Mouse (Mus musculus) hindbrain, embryonic 10.5 days (tissue): Measurements from ENCODE around the gene Marcksl1. TPM values are rescaled to one million over a fixed set of nuclear protein-coding genes. Genes with fewer than 3 reads are reported as not detected.

Experiments used
- DNase-seq: peaks from one replicate; pipeline ENCODE4 v3.0.0-alpha.2; 2017; ENCODE audit warnings: low spot score
- H3K27ac ChIP-seq: fragments of 300-500 bp; sonication (generic); 2 replicates; pipeline ENCODE4 v1.5.1; 2016; ENCODE audit warnings: mild to moderate bottlenecking, moderate library complexity
- H3K27me3 ChIP-seq: fragments of 300-500 bp; sonication (generic); 2 replicates; pipeline ENCODE4 v1.6.1; 2016; ENCODE audit warnings: mild to moderate bottlenecking; ENCODE audit not compliant: poor library complexity, insufficient read depth, severe bottlenecking
- H3K36me3 ChIP-seq: fragments of 300-500 bp; sonication (generic); 2 replicates; pipeline ENCODE4 v1.6.1; 2016; ENCODE audit warnings: mild to moderate bottlenecking, moderate library complexity
- H3K4me1 ChIP-seq: fragments of 300-500 bp; sonication (generic); replicated peaks from 2 replicates; pipeline ENCODE4 v1.6.1; 2016; ENCODE audit warnings: mild to moderate bottlenecking
- H3K4me3 ChIP-seq: fragments of 300-500 bp; sonication (generic); 2 replicates; pipeline ENCODE4 v1.5.1; 2016; ENCODE audit warnings: mild to moderate bottlenecking, moderate library complexity
- H3K9me3 ChIP-seq: fragments of 300-500 bp; sonication (generic); 2 replicates; pipeline ENCODE4 v1.6.1; 2016; ENCODE audit warnings: mild to moderate bottlenecking, moderate library complexity
- WGBS: fragments of 180-500 bp; shearing (Covaris S2); methylation state at CpG from one replicate; pipeline ENCODE4 v1.1.7; 2016; 5-methylcytosine and 5-hydroxymethylcytosine counted together
- polyA plus RNA-seq: library from polyadenylated mRNA; unstranded; fragments of >200 nt; fragmentation: Nextera tagmentation; extraction: Ambion mirVana; gene quantifications from 2 replicates; pipeline ENCODE4 v1.2.1, GENCODE M21; 2016

Gene Marcksl1
- 1,645 and 2,027 TPM in 2 replicates for polyA plus RNA-seq

- 5% methylated on average over 47 of the region's 47 CpGs for WGBS
- H3K4me1 ChIP-seq, result peaks cover 75% of the 10 kb centered on the region
- peaks cover 39% of the 10 kb centered on the region for H3K36me3 ChIP-seq
- H3K4me3 ChIP-seq, result peak within 1 kb of the TSS; percentile 90
- peak; percentile 92 for DNase-seq
- no peaks in the 10 kb centered on the region for H3K27me3 ChIP-seq
- peak within 1 kb of the TSS; percentile 100 for H3K27ac ChIP-seq
- H3K9me3 ChIP-seq, result no peaks in the 10 kb centered on the region
Observed at GRCm38 (mm10) chr4:129513086-129513767, at the start of gene Marcksl1. Gene Marcksl1 (plus strand): TSS chr4:129513581.

GRCm38 (mm10) chr4:129464286-129464815 is 49.0 kb upstream of the Marcksl1 start:
- no peak overlapping the region for H3K4me3 ChIP-seq
- no peak overlapping the region for H3K27ac ChIP-seq
- WGBS, result 82% methylated on average over 4 of the region's 4 CpGs
- peaks cover 55% of the 10 kb centered on the region for H3K36me3 ChIP-seq
- no peaks in the 10 kb centered on the region for H3K9me3 ChIP-seq
- peaks cover 14% of the 10 kb centered on the region for H3K4me1 ChIP-seq
- no peaks in the 10 kb centered on the region for H3K27me3 ChIP-seq
- no peak for DNase-seq

GRCm38 (mm10) chr4:129476047-129476446 is 37.3 kb upstream of the Marcksl1 start:
- H3K27ac ChIP-seq, result no peak overlapping the region
- peaks cover 3% of the 10 kb centered on the region; the same call in 1 of the 2 replicates for H3K4me1 ChIP-seq
- no peak for DNase-seq
- H3K27me3 ChIP-seq, result no peaks in the 10 kb centered on the region
- H3K9me3 ChIP-seq, result no peaks in the 10 kb centered on the region
- 90% methylated on average over 11 of the region's 11 CpGs for WGBS
- H3K4me3 ChIP-seq, result no peak overlapping the region
- peaks cover 98% of the 10 kb centered on the region for H3K36me3 ChIP-seq

- WGBS, result 93% methylated on average over 3 of the region's 3 CpGs
Observed at GRCm38 (mm10) chr4:129479863-129480262, 33.5 kb upstream of the Marcksl1 start.

GRCm38 (mm10) chr4:129481090-129481489 is 32.3 kb upstream of the Marcksl1 start:
- Histone ChIP-seq H3K9me3 (no peaks in the 10 kb centered on the region), H3K4me1 (peaks cover 6% of the 10 kb centered on the region; the same call in 1 of the 2 replicates), H3K27me3 (no peaks in the 10 kb centered on the region), H3K27ac (no peak overlapping the region), H3K36me3 (peaks cover 99% of the 10 kb centered on the region), H3K4me3 (no peak overlapping the region)
- WGBS, result 93% methylated on average over 1 of the region's 1 CpGs
- DNase-seq, result no peak

More at GRCm38 (mm10) chr4:129479863-129480262, 33.5 kb upstream of the Marcksl1 start:
- peaks cover 9% of the 10 kb centered on the region for H3K4me1 ChIP-seq
- no peaks in the 10 kb centered on the region for H3K27me3 ChIP-seq
- H3K4me3 ChIP-seq, result no peak overlapping the region
- no peak for DNase-seq
- peaks cover 98% of the 10 kb centered on the region for H3K36me3 ChIP-seq
- no peaks in the 10 kb centered on the region for H3K9me3 ChIP-seq
- H3K27ac ChIP-seq, result no peak overlapping the region

- Histone ChIP-seq H3K27me3 (peaks cover 42% of the 10 kb centered on the region), H3K27ac (peak within 1 kb of the TSS; percentile 16; the same call in 1 of the 2 replicates), H3K9me3 (no peaks in the 10 kb centered on the region), H3K4me3 (peak within 1 kb of the TSS; percentile 51), H3K4me1 (peaks cover 27% of the 10 kb centered on the region), H3K36me3 (peaks cover 35% of the 10 kb centered on the region)
- DNase-seq, result peak; percentile 51
- 3% methylated on average over 70 of the region's 70 CpGs for WGBS
Observed at GRCm38 (mm10) chr4:129490972-129491880, 22.2 kb upstream of the Marcksl1 start, which contains the start of the genes Tssk3 and Fam229a. Gene Tssk3 (minus strand): TSS chr4:129491022. Gene Fam229a (plus strand): TSS chr4:129491190.

GRCm38 (mm10) chr4:129494681-129495080 is 18.7 kb upstream of the Marcksl1 start:
- H3K9me3 ChIP-seq, result no peaks in the 10 kb centered on the region
- no peak overlapping the region for H3K27ac ChIP-seq
- DNase-seq, result no peak
- peaks cover 46% of the 10 kb centered on the region for H3K4me1 ChIP-seq
- peak overlapping the region; percentile 9; the same call in 1 of the 2 replicates for H3K4me3 ChIP-seq
- H3K36me3 ChIP-seq, result 0 out of 2 replicates have a peak, but pooled peaks cover 2% of the 10 kb centered on the region
- WGBS, result 76% methylated on average over 7 of the region's 7 CpGs
- peaks cover 34% of the 10 kb centered on the region for H3K27me3 ChIP-seq

- Histone ChIP-seq H3K4me3 (no peak overlapping the region), H3K27me3 (peaks cover 22% of the 10 kb centered on the region), H3K4me1 (peaks cover 51% of the 10 kb centered on the region), H3K9me3 (no peaks in the 10 kb centered on the region), H3K27ac (peak overlapping the region; percentile 62), H3K36me3 (no peaks in the 10 kb centered on the region)
- WGBS, result 32% methylated on average over 16 of the region's 16 CpGs
- no peak for DNase-seq
Observed at GRCm38 (mm10) chr4:129495672-129496562, 17.5 kb upstream of the Marcksl1 start.

GRCm38 (mm10) chr4:129496631-129497030 is 16.8 kb upstream of the Marcksl1 start:
- Histone ChIP-seq H3K4me1 (peaks cover 50% of the 10 kb centered on the region), H3K4me3 (no peak overlapping the region), H3K27ac (peak overlapping the region; percentile 62), H3K27me3 (peaks cover 14% of the 10 kb centered on the region), H3K36me3 (no peaks in the 10 kb centered on the region), H3K9me3 (no peaks in the 10 kb centered on the region)
- no peak for DNase-seq
- 43% methylated on average over 6 of the region's 6 CpGs for WGBS

- H3K4me1 ChIP-seq, result peaks cover 52% of the 10 kb centered on the region
- no peak overlapping the region for H3K4me3 ChIP-seq
- no peaks in the 10 kb centered on the region for H3K9me3 ChIP-seq
- no peaks in the 10 kb centered on the region for H3K36me3 ChIP-seq
- no peaks in the 10 kb centered on the region for H3K27me3 ChIP-seq
- 68% methylated on average over 3 of the region's 3 CpGs for WGBS
- H3K27ac ChIP-seq, result peak overlapping the region; percentile 66
- DNase-seq, result no peak
Observed at GRCm38 (mm10) chr4:129498941-129499340, 14.4 kb upstream of the Marcksl1 start.

- Histone ChIP-seq H3K27me3 (no peaks in the 10 kb centered on the region), H3K4me1 (peaks cover 59% of the 10 kb centered on the region), H3K4me3 (peak overlapping the region; percentile 67), H3K36me3 (no peaks in the 10 kb centered on the region), H3K9me3 (no peaks in the 10 kb centered on the region), H3K27ac (peak overlapping the region; percentile 87)
- no peak for DNase-seq
- 79% methylated on average over 8 of the region's 8 CpGs for WGBS
Observed at GRCm38 (mm10) chr4:129500017-129500416, 13.4 kb upstream of the Marcksl1 start.
